Mouse (Mus musculus): ENCODE data around the gene Vmn1r155.
"Not testable (repeated sequence)": the region's sequence is repeated elsewhere in the genome, so short reads cannot be mapped to it uniquely, and the experiment has no call there.

The Vmn1r155 gene

DNA sequence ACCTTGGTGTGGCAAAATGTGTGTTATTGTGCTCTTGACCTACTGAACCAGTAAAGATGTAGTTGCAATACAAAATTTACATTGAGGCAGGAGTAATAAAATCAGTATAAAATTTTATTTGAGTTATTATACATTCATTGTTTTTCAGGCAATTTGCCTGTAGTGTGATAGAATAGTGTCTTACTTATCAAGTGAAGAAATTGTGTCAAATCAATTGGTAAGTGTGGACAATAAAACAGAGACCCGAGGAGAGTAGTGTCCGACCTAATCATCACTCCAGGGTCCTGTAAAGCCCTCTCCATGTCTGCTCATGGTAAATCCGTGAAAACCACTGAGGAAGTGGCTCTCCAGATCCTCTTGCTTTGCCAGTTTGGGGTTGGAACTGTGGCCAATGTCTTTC lies at the start of gene Vmn1r155:
Gene Vmn1r155, plus strand, starts transcription at position 301 of the 400 bp plus-strand sequence.
- not testable (repeated sequence) for DNase-seq

DNA sequence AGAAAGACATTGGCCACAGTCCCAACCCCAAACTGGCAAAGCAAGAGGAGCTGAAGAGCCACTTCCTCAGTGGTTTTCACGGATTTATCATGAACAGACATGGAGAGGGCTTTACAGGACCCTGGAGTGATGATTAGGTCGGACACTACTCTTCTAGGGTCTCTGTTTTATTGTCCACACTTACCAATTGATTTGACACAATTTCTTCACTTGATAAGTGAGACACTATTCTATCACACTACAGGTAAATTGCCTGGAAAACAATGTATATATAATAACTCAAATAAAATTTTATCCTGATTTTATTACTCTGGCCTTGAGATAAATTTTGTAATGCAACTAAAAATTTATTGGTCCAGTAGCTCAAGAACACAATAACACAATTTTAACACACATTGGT lies 34.4 kb downstream of the Vmn1r155 start, which contains the start of gene Gm8693:
Gene Gm8693, minus strand, starts transcription at position 101 of the 400 bp plus-strand sequence.
- DNase-seq, result not testable (repeated sequence)

Data from lung, postnatal 14 days (tissue).